Mouse (Mus musculus) liver, embryonic 16.5 days (tissue): ENCODE results near the gene Pbx1. TPM values are rescaled to one million over a fixed set of nuclear protein-coding genes. Genes with fewer than 3 reads are reported as not detected.
A peak's percentile ranks its signal among the peaks of the same experiment; 100 is the strongest.

Experiments used
- ATAC-seq: fragments of 200-750 bp; cut with Nextera tagmentation; 2 replicates; pipeline ENCODE4 v1.8.0; 2017; ENCODE audit warnings: low read depth, mild to moderate bottlenecking, moderate number of reproducible peaks, moderate library complexity
- H3K27ac ChIP-seq: fragments of 300-500 bp; sonication (generic); 2 replicates; pipeline ENCODE4 v1.5.1; 2014; ENCODE audit warnings: mild to moderate bottlenecking, low read length
- H3K27me3 ChIP-seq: fragments of 300-500 bp; sonication (generic); 2 replicates; pipeline ENCODE4 v1.6.1; 2014; ENCODE audit warnings: low read depth, low read length, mixed read lengths; ENCODE audit not compliant: control insufficient read depth, insufficient read depth
- H3K36me3 ChIP-seq: fragments of 300-500 bp; sonication (generic); 2 replicates; pipeline ENCODE4 v1.6.1; 2014; ENCODE audit warnings: mild to moderate bottlenecking; ENCODE audit not compliant: control insufficient read depth, insufficient read depth
- H3K4me1 ChIP-seq: fragments of 300-500 bp; sonication (generic); 2 replicates; pipeline ENCODE4 v1.6.1; 2014; ENCODE audit warnings: low read depth, low read length, mixed read lengths; ENCODE audit not compliant: control insufficient read depth
- H3K4me2 ChIP-seq: fragments of 300-500 bp; sonication (generic); 2 replicates; pipeline ENCODE4 v1.6.1; 2014; ENCODE audit warnings: low read depth, low read length, mixed read lengths
- H3K4me3 ChIP-seq: fragments of 300-500 bp; sonication (generic); 2 replicates; pipeline ENCODE4 v1.5.1; 2014; ENCODE audit warnings: low read depth, mild to moderate bottlenecking, low read length
- H3K9ac ChIP-seq: fragments of 300-500 bp; sonication (generic); 2 replicates; pipeline ENCODE4 v1.6.1; 2014; ENCODE audit warnings: low read depth, low read length
- H3K9me3 ChIP-seq: fragments of 300-500 bp; sonication (generic); replicated peaks from 2 replicates; pipeline ENCODE4 v1.6.1; 2016; ENCODE audit warnings: low read length; ENCODE audit not compliant: control insufficient read depth
- WGBS: fragments of 180-500 bp; shearing (Covaris S2); extraction: QIAGEN DNeasy Blood & Tissue Kit; methylation state at CpG from one replicate; pipeline ENCODE4 v1.1.7; 2014; ENCODE audit not compliant: insufficient replicate concordance; 5-methylcytosine and 5-hydroxymethylcytosine counted together
- polyA plus RNA-seq: library from polyadenylated mRNA; unstranded; fragments of >200 nt; fragmentation: Nextera tagmentation; extraction: Ambion mirVana; gene quantifications from 2 replicates; pipeline ENCODE4 v1.2.1, GENCODE M21; 2015

Pbx1 gene
- polyA plus RNA-seq, 1 experiment from 2014 or later, result 2.1 TPM

DNA sequence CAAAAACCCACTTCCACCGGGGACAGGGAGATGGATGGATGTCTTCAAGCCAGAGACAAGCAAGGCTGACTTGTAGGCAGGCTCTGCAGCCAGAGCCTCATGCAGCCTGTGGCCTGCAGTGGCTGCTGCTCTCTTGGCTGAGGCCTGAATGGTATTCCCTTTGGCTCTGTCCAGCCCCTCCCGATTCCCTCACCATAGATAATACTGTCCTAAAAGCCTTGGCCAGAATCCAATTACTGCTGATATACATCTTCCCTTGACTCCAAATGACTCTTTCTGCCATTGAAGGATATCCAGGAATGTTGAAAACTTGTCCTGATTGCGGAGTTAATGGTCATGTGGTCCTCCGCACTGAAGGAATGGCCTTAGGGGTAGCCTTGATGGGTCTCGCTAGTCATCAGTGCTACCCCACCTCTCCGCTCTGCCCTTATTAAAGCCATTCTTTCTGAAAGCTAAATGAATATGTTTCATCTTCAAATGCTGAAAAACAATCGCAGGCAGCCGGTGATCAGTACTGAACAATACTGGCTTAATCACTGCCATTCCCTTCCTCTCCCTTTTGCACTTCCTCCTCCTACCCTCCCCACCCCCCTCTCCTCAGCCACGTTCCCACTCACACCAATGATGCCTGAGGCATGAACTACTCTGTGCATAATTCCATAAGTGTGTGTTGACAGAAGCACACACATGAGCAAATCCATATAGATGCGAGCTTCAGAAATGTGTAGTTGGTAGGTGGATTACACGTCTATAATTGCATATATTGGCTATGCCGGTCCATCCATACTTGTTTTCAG is 166.3 kb downstream of the Pbx1 start:
- H3K27ac ChIP-seq, result no peak overlapping the region
- no peaks in the 10 kb centered on the region for H3K36me3 ChIP-seq
- WGBS, result 69% methylated on average over 12 of the region's 12 CpGs
- 0 out of 2 replicates have a peak, but pooled peaks have one; percentile 7 for ATAC-seq
- no peaks in the 10 kb centered on the region for H3K4me1 ChIP-seq
- H3K27me3 ChIP-seq, result no peaks in the 10 kb centered on the region
- H3K9ac ChIP-seq, result no peak overlapping the region
- H3K9me3 ChIP-seq, result no peaks in the 10 kb centered on the region
- no peak overlapping the region for H3K4me2 ChIP-seq
- no peak overlapping the region for H3K4me3 ChIP-seq

DNA sequence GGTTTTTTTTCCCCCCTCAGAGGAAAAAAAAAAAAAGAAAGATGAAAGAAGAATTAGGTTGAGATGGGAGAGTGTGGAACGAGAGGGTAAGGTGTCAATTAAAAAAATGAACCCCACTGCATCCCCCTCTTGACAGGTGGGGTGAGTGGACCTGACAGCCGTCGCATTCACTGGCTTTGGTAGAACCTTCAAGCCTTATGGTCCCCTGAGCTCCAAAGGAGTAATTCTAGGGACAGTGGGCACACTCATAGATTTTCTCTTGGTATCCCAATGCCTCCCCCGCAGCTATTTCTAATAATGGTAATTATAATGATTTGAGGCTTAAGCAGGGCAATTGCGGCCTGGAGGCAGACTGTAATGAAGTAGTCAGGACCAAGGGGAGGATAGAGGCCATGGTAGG is 167.0 kb downstream of the Pbx1 start:
- Histone ChIP-seq H3K4me1 (no peaks in the 10 kb centered on the region), H3K4me3 (no peak overlapping the region), H3K4me2 (no peak overlapping the region), H3K36me3 (no peaks in the 10 kb centered on the region), H3K27ac (no peak overlapping the region), H3K27me3 (no peaks in the 10 kb centered on the region), H3K9ac (no peak overlapping the region), H3K9me3 (no peaks in the 10 kb centered on the region)
- no peak for ATAC-seq
- 60% methylated on average over 5 of the region's 5 CpGs for WGBS

GRCm38 (mm10) chr1:168260391-168260790 is 171.7 kb downstream of the Pbx1 start:
- 73% methylated on average over 3 of the region's 3 CpGs for WGBS
- no peak overlapping the region for H3K4me3 ChIP-seq
- no peaks in the 10 kb centered on the region for H3K4me1 ChIP-seq
- H3K27ac ChIP-seq, result no peak overlapping the region
- no peak for ATAC-seq
- H3K9me3 ChIP-seq, result no peaks in the 10 kb centered on the region
- H3K27me3 ChIP-seq, result no peaks in the 10 kb centered on the region
- no peaks in the 10 kb centered on the region for H3K36me3 ChIP-seq
- no peak overlapping the region for H3K9ac ChIP-seq
- no peak overlapping the region for H3K4me2 ChIP-seq

- no peak overlapping the region for H3K27ac ChIP-seq
- ATAC-seq, result no peak
- 71% methylated on average over 7 of the region's 7 CpGs for WGBS
These were observed 173.2 kb downstream of the Pbx1 start for GRCm38 (mm10) chr1:168258856-168259255.

GRCm38 (mm10) chr1:168255347-168255908 is 176.6 kb downstream of the Pbx1 start:
- Histone ChIP-seq H3K9ac (no peak overlapping the region), H3K27ac (no peak overlapping the region), H3K4me2 (no peak overlapping the region), H3K27me3 (no peaks in the 10 kb centered on the region), H3K4me3 (no peak overlapping the region), H3K36me3 (no peaks in the 10 kb centered on the region), H3K4me1 (no peaks in the 10 kb centered on the region), H3K9me3 (no peaks in the 10 kb centered on the region)
- ATAC-seq, result no peak
- WGBS, result 85% methylated on average over 9 of the region's 9 CpGs

More at GRCm38 (mm10) chr1:168258856-168259255, 173.2 kb downstream of the Pbx1 start:
- Histone ChIP-seq H3K9ac (no peak overlapping the region), H3K4me1 (no peaks in the 10 kb centered on the region), H3K4me2 (no peak overlapping the region), H3K4me3 (no peak overlapping the region), H3K36me3 (no peaks in the 10 kb centered on the region), H3K27me3 (no peaks in the 10 kb centered on the region), H3K9me3 (no peaks in the 10 kb centered on the region)

DNA sequence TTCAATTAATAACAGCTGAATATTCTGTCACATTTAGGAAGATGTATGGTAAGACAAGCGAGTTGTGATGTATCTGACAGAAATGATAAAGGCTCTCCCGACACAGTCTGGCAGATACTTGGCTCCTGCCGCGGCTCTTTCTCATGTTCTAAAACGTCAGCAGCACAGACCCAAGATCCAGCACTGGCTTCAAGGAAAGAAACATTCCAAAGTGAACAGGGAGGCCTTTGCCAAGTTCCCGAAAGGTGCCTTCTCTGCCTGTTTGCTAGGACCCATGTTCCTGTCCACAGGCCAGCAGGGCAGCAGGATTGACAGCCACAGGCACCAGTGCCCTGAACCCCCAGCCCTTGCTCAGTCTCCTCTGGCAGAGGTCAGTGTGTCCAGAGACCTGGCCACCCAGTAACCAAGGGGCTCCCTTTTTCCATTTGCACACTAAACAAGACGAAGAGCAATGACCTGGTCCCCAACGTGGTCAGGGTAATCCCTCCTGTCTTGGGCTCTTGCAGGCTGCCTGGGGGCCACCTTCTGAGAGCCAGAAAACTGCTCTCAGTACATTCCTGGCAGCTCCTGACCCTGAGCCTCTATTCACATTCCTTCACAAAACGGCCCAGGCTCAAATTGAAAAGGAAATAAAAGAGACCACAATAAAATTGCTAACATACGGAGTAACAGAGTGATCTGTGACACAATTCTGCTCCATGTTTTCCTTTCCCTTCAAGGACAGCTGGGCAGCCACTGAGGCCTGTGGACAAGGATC is 184.9 kb downstream of the Pbx1 start:
- Histone ChIP-seq H3K36me3 (no peaks in the 10 kb centered on the region), H3K27me3 (no peaks in the 10 kb centered on the region), H3K9me3 (no peaks in the 10 kb centered on the region), H3K4me2 (no peak overlapping the region), H3K4me1 (no peaks in the 10 kb centered on the region), H3K4me3 (no peak overlapping the region), H3K27ac (no peak overlapping the region), H3K9ac (no peak overlapping the region)
- ATAC-seq, result no peak
- 57% methylated on average over 10 of the region's 10 CpGs for WGBS

GRCm38 (mm10) chr1:168245539-168245938 is 186.5 kb downstream of the Pbx1 start:
- WGBS, result 78% methylated on average over 5 of the region's 5 CpGs
- H3K4me3 ChIP-seq, result no peak overlapping the region
- no peak overlapping the region for H3K27ac ChIP-seq
- no peaks in the 10 kb centered on the region for H3K9me3 ChIP-seq
- H3K9ac ChIP-seq, result no peak overlapping the region
- H3K4me2 ChIP-seq, result no peak overlapping the region
- H3K27me3 ChIP-seq, result no peaks in the 10 kb centered on the region
- H3K36me3 ChIP-seq, result no peaks in the 10 kb centered on the region
- no peaks in the 10 kb centered on the region for H3K4me1 ChIP-seq
- no peak; the same call in 1 of the 2 replicates for ATAC-seq

DNA sequence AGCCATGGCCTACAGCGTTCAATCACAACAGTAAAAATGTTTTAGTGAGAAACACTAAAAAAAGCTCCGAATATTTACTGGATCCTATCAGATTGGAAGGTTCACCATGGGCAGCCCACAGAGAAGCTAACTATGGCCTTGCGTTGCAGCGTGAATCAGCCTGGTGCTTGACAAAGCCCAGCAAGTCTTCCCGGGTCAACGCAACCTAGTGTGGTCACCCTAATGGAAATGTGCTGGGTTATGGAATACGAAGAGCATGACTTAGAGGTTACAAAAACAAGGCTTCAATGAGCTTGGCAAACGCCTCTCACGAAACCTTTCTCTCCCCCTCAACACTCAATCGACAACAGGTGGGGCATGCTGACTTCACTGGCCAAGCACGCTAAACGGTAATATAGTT is 188.3 kb downstream of the Pbx1 start:
- H3K4me1 ChIP-seq, result no peaks in the 10 kb centered on the region
- no peak overlapping the region for H3K27ac ChIP-seq
- no peak for ATAC-seq
- no peak overlapping the region for H3K4me2 ChIP-seq
- WGBS, result 81% methylated on average over 12 of the region's 12 CpGs
- no peaks in the 10 kb centered on the region for H3K27me3 ChIP-seq
- no peak overlapping the region for H3K9ac ChIP-seq
- H3K9me3 ChIP-seq, result no peaks in the 10 kb centered on the region
- H3K36me3 ChIP-seq, result no peaks in the 10 kb centered on the region
- H3K4me3 ChIP-seq, result no peak overlapping the region

DNA sequence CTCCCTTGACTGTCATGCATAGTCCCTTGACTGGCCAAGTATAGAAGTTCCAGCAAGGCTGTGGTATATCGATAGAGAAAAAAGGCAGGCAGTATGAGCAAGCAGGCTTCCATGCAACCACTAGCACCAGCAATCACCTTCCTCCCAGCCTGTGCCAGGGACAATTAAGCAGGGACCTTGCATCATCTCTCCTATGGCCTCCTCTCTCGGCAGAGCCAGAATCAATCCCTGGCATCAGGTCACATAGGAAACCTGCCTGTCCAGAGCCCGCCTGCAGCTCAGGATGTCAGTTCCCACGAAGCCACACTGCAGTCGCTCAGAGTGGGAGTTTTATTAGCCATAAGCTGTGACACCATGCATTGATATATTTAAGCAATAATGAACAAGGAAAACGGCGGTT is 189.0 kb downstream of the Pbx1 start:
- no peak overlapping the region for H3K4me3 ChIP-seq
- H3K4me2 ChIP-seq, result no peak overlapping the region
- WGBS, result 64% methylated on average over 7 of the region's 7 CpGs

More for the DNA sequence above, 189.0 kb downstream of the Pbx1 start:
- Histone ChIP-seq H3K4me1 (no peaks in the 10 kb centered on the region), H3K9ac (no peak overlapping the region), H3K27ac (no peak overlapping the region), H3K9me3 (no peaks in the 10 kb centered on the region), H3K27me3 (no peaks in the 10 kb centered on the region), H3K36me3 (no peaks in the 10 kb centered on the region)
- ATAC-seq, result no peak
